Mouse (Mus musculus) bone marrow macrophage, adult 2 months (primary cell): ENCODE measurements around the gene Tex19.1. TPM values are rescaled to one million over a fixed set of nuclear protein-coding genes. Genes with fewer than 3 reads are reported as not detected.

Experiments used
- H3K27ac ChIP-seq: 2 replicates; pipeline ENCODE4 v1.5.1; 2012; ENCODE audit warnings: low read depth, low read length; ENCODE audit not compliant: insufficient read depth
- H3K4me1 ChIP-seq: 2 replicates; pipeline ENCODE4 v1.6.1; 2012; ENCODE audit warnings: low read length; ENCODE audit not compliant: control insufficient read depth, insufficient read depth
- H3K4me3 ChIP-seq: 2 replicates; pipeline ENCODE4 v1.5.1; 2012; ENCODE audit warnings: mild to moderate bottlenecking, low read length, moderate library complexity; ENCODE audit not compliant: insufficient read depth
- CTCF ChIP-seq: IDR thresholded peaks from 2 replicates; pipeline ENCODE4 v1.5.1; 2012; ENCODE audit warnings: low read depth, mild to moderate bottlenecking, low read length, moderate library complexity
- POLR2A ChIP-seq: IDR thresholded peaks from 2 replicates; pipeline ENCODE4 v1.6.1; 2012; ENCODE audit warnings: mild to moderate bottlenecking, low read depth, low read length, borderline replicate concordance
- polyA plus RNA-seq: library from polyadenylated mRNA; stranded (reverse); fragments of >200 nt; gene quantifications from 2 replicates; pipeline ENCODE4 v1.2.4, GENCODE M21; 2012; ENCODE audit not compliant: missing spikeins, insufficient read depth, insufficient read length

Gene Tex19.1
- polyA plus RNA-seq, 1 experiment, result not detected

GRCm38 (mm10) chr11:121143325-121144015 lies 2.5 kb upstream of the Tex19.1 start:
- TF ChIP-seq CTCF (no peak), POLR2A (no peak)
- Histone ChIP-seq H3K27ac (no peak overlapping the region), H3K4me3 (no peak overlapping the region), H3K4me1 (no peaks in the 10 kb centered on the region)

GRCm38 (mm10) chr11:121148193-121148592 lies 2.2 kb downstream of the Tex19.1 start:
- no peak overlapping the region for H3K27ac ChIP-seq
- no peaks in the 10 kb centered on the region for H3K4me1 ChIP-seq
- TF ChIP-seq POLR2A (no peak), CTCF (no peak)
- no peak overlapping the region for H3K4me3 ChIP-seq

GRCm38 (mm10) chr11:121154203-121154602 lies 8.3 kb downstream of the Tex19.1 start:
- no peak for TF ChIP-seq POLR2A
- no peak for TF ChIP-seq CTCF
- H3K27ac ChIP-seq, result no peak overlapping the region
- H3K4me1 ChIP-seq, result no peaks in the 10 kb centered on the region
- H3K4me3 ChIP-seq, result no peak overlapping the region

- Histone ChIP-seq H3K27ac (no peak overlapping the region), H3K4me3 (no peak overlapping the region), H3K4me1 (no peaks in the 10 kb centered on the region)
- TF ChIP-seq CTCF (no peak), POLR2A (no peak)
Observed at GRCm38 (mm10) chr11:121156411-121156891, 10.5 kb downstream of the Tex19.1 start.

- TF ChIP-seq CTCF, result no peak
- no peak for TF ChIP-seq POLR2A
- Histone ChIP-seq H3K4me1 (no peaks in the 10 kb centered on the region), H3K4me3 (no peak within 1 kb of the TSS), H3K27ac (no peak within 1 kb of the TSS)
Observed at GRCm38 (mm10) chr11:121159971-121160370, 14.0 kb downstream of the Tex19.1 start, which contains the start of gene Uts2r. Gene Uts2r (plus strand): TSS chr11:121160271.

GRCm38 (mm10) chr11:121160636-121161346 lies 14.8 kb downstream of the Tex19.1 start:
- Histone ChIP-seq H3K4me3 (no peak overlapping the region), H3K27ac (no peak overlapping the region), H3K4me1 (no peaks in the 10 kb centered on the region)
- TF ChIP-seq CTCF (no peak), POLR2A (no peak)

GRCm38 (mm10) chr11:121163751-121164150 lies 17.8 kb downstream of the Tex19.1 start:
- Histone ChIP-seq H3K4me3 (no peak overlapping the region), H3K4me1 (no peaks in the 10 kb centered on the region), H3K27ac (no peak overlapping the region)
- TF ChIP-seq CTCF (no peak), POLR2A (no peak)

- TF ChIP-seq POLR2A (no peak), CTCF (no peak)
- Histone ChIP-seq H3K4me3 (no peak overlapping the region), H3K4me1 (no peaks in the 10 kb centered on the region), H3K27ac (no peak overlapping the region)
Observed at GRCm38 (mm10) chr11:121173203-121173602, 27.3 kb downstream of the Tex19.1 start.

- no peaks in the 10 kb centered on the region for H3K4me1 ChIP-seq
- TF ChIP-seq CTCF, result no peak
- TF ChIP-seq POLR2A, result no peak
Observed at GRCm38 (mm10) chr11:121174234-121174633, 28.3 kb downstream of the Tex19.1 start.

GRCm38 (mm10) chr11:121176285-121177270 lies 30.6 kb downstream of the Tex19.1 start:
- Histone ChIP-seq H3K27ac (no peak overlapping the region), H3K4me3 (no peak overlapping the region), H3K4me1 (no peaks in the 10 kb centered on the region)
- TF ChIP-seq CTCF, result peak; percentile 70
- TF ChIP-seq POLR2A, result no peak

More at GRCm38 (mm10) chr11:121174234-121174633, 28.3 kb downstream of the Tex19.1 start:
- no peak overlapping the region for H3K4me3 ChIP-seq
- H3K27ac ChIP-seq, result no peak overlapping the region
